Mouse (Mus musculus): ENCODE measurements at regions not wholly inside any gene's neighbourhood (a gene's known extent, or its start where the extent isn't known, plus 50 kb on each side); places are given as distances from the start of the nearest gene placed in this dataset.

- H3K9me3 ChIP-seq (ENCODE audit: control insufficient read depth, low read length), result no peaks in the 10 kb centered on the region
Observed at GRCm38 (mm10) chr19:23074602-23075570, 66.1 kb upstream of the Klf9 start.

DNA sequence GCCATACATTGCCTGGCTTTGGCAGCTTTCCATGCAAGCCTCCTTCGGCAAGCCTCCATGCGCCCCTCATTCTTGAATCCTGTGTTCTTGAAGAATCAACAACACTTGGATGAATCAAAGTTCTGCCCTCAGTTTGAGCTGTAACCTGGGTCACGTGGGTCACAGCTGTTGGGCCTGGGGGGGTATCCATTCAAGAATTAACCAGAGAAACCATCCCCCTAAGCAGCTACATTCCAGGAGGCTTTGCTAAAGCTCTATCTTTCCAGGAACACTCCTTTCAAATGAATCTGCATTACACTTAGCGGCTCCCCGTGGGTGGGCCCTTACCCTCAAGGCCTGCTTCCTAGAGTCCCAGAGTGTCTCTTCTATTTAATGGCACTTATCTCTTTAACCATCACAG, 65.2 kb upstream of the Klf9 start:
- H3K9me3 ChIP-seq (ENCODE audit: control insufficient read depth, low read length), result no peaks in the 10 kb centered on the region
- H3K4me1 ChIP-seq (replicated peaks; ENCODE audit: control insufficient read depth, insufficient read depth, low read length), result no peaks in the 10 kb centered on the region
- DNase-seq (ENCODE audit: low spot score) (no peak), ATAC-seq (replicated peaks; ENCODE audit: low FRiP score, low TSS enrichment, low read depth) (no peak)
- no peak overlapping the region for H3K4me3 ChIP-seq (ENCODE audit: low read depth, low read length)
- H3K27me3 ChIP-seq (replicated peaks; ENCODE audit: control insufficient read depth, insufficient read depth, low read length), result no peaks in the 10 kb centered on the region
- WGBS, result 51% methylated on average over 5 of the region's 5 CpGs
- no peak overlapping the region for H3K4me2 ChIP-seq (ENCODE audit: low read length)
- no peaks in the 10 kb centered on the region for H3K36me3 ChIP-seq (ENCODE audit: control insufficient read depth, insufficient read depth, low read length)
- no peak overlapping the region for H3K9ac ChIP-seq (ENCODE audit: low read length)
- H3K27ac ChIP-seq (ENCODE audit: low read depth), result no peak overlapping the region

More at GRCm38 (mm10) chr19:23074602-23075570, 66.1 kb upstream of the Klf9 start:
- DNase-seq (ENCODE audit: low spot score), result no peak
- no peak overlapping the region for H3K4me3 ChIP-seq (ENCODE audit: low read depth, low read length)
- no peak overlapping the region for H3K4me2 ChIP-seq (ENCODE audit: low read length)
- ATAC-seq (replicated peaks; ENCODE audit: low FRiP score, low TSS enrichment, low read depth), result no peak
- no peaks in the 10 kb centered on the region for H3K27me3 ChIP-seq (replicated peaks; ENCODE audit: control insufficient read depth, insufficient read depth, low read length)
- H3K9ac ChIP-seq (ENCODE audit: low read length), result no peak overlapping the region
- WGBS, result 84% methylated on average over 14 of the region's 14 CpGs
- no peaks in the 10 kb centered on the region for H3K36me3 ChIP-seq (ENCODE audit: control insufficient read depth, insufficient read depth, low read length)
- no peaks in the 10 kb centered on the region for H3K4me1 ChIP-seq (replicated peaks; ENCODE audit: control insufficient read depth, insufficient read depth, low read length)
- no peak overlapping the region for H3K27ac ChIP-seq (ENCODE audit: low read depth)

GRCm38 (mm10) chr19:23085173-23085660, 55.8 kb upstream of the Klf9 start:
- no peaks in the 10 kb centered on the region for H3K36me3 ChIP-seq (ENCODE audit: control insufficient read depth, insufficient read depth, low read length)
- no peak overlapping the region for H3K4me2 ChIP-seq (ENCODE audit: low read length)
- WGBS, result 50% methylated on average over 7 of the region's 7 CpGs
- H3K9ac ChIP-seq (ENCODE audit: low read length), result no peak overlapping the region
- H3K9me3 ChIP-seq (ENCODE audit: control insufficient read depth, low read length), result no peaks in the 10 kb centered on the region
- H3K4me3 ChIP-seq (ENCODE audit: low read depth, low read length), result no peak overlapping the region
- DNase-seq (ENCODE audit: low spot score) (no peak), ATAC-seq (replicated peaks; ENCODE audit: low FRiP score, low TSS enrichment, low read depth) (no peak)
- no peak overlapping the region for H3K27ac ChIP-seq (ENCODE audit: low read depth)
- H3K4me1 ChIP-seq (replicated peaks; ENCODE audit: control insufficient read depth, insufficient read depth, low read length), result no peaks in the 10 kb centered on the region
- H3K27me3 ChIP-seq (replicated peaks; ENCODE audit: control insufficient read depth, insufficient read depth, low read length), result no peaks in the 10 kb centered on the region

DNA sequence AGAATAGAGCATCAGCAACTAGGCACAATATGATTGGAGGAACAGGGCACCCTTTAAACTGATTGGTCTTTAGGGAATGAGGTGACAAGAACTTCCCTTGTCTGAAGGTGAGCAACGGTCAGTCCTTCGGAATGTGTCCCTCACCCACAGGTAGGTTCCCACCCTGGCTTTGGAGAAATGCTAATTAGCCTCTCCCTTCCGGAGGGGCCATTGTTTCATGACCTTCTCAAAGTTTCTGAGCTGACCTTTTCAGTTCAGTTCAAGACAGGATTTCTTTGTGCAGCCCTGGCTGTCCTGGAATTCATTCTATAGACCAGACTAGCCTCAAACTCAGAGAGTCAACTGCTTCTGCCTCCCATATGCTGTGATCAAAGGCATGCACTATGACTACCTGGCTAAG, 53.5 kb upstream of the Klf9 start:
- no peak for DNase-seq (ENCODE audit: low spot score)
- no peaks in the 10 kb centered on the region for H3K36me3 ChIP-seq (ENCODE audit: control insufficient read depth, insufficient read depth, low read length)
- no peak for ATAC-seq (replicated peaks; ENCODE audit: low FRiP score, low TSS enrichment, low read depth)
- no peak overlapping the region for H3K4me3 ChIP-seq (ENCODE audit: low read depth, low read length)
- no peaks in the 10 kb centered on the region for H3K4me1 ChIP-seq (replicated peaks; ENCODE audit: control insufficient read depth, insufficient read depth, low read length)
- no peak overlapping the region for H3K9ac ChIP-seq (ENCODE audit: low read length)
- H3K4me2 ChIP-seq (ENCODE audit: low read length), result no peak overlapping the region
- no peaks in the 10 kb centered on the region for H3K9me3 ChIP-seq (ENCODE audit: control insufficient read depth, low read length)
- H3K27ac ChIP-seq (ENCODE audit: low read depth), result no peak overlapping the region
- no peaks in the 10 kb centered on the region for H3K27me3 ChIP-seq (replicated peaks; ENCODE audit: control insufficient read depth, insufficient read depth, low read length)
- WGBS, result 85% methylated on average over 3 of the region's 3 CpGs

GRCm38 (mm10) chr19:23089081-23089480, 51.9 kb upstream of the Klf9 start:
- 100% methylated on average over 1 of the region's 1 CpGs for WGBS
- Histone ChIP-seq H3K4me3 (ENCODE audit: low read depth, low read length) (no peak overlapping the region), H3K4me1 (replicated peaks; ENCODE audit: control insufficient read depth, insufficient read depth, low read length) (no peaks in the 10 kb centered on the region), H3K9me3 (ENCODE audit: control insufficient read depth, low read length) (no peaks in the 10 kb centered on the region), H3K4me2 (ENCODE audit: low read length) (no peak overlapping the region), H3K9ac (ENCODE audit: low read length) (no peak overlapping the region), H3K27me3 (replicated peaks; ENCODE audit: control insufficient read depth, insufficient read depth, low read length) (no peaks in the 10 kb centered on the region), H3K36me3 (ENCODE audit: control insufficient read depth, insufficient read depth, low read length) (no peaks in the 10 kb centered on the region), H3K27ac (ENCODE audit: low read depth) (no peak overlapping the region)
- DNase-seq (ENCODE audit: low spot score) (no peak), ATAC-seq (replicated peaks; ENCODE audit: low FRiP score, low TSS enrichment, low read depth) (no peak)

- Histone ChIP-seq H3K27me3 (replicated peaks; ENCODE audit: control insufficient read depth, insufficient read depth, low read length) (no peaks in the 10 kb centered on the region), H3K27ac (ENCODE audit: low read depth) (no peak overlapping the region), H3K4me2 (ENCODE audit: low read length) (no peak overlapping the region), H3K4me1 (replicated peaks; ENCODE audit: control insufficient read depth, insufficient read depth, low read length) (no peaks in the 10 kb centered on the region), H3K9me3 (ENCODE audit: control insufficient read depth, low read length) (no peaks in the 10 kb centered on the region), H3K9ac (ENCODE audit: low read length) (no peak overlapping the region), H3K36me3 (ENCODE audit: control insufficient read depth, insufficient read depth, low read length) (no peaks in the 10 kb centered on the region), H3K4me3 (ENCODE audit: low read depth, low read length) (no peak overlapping the region)
- ATAC-seq (replicated peaks; ENCODE audit: low FRiP score, low TSS enrichment, low read depth) (no peak), DNase-seq (ENCODE audit: low spot score) (no peak)
- 91% methylated on average over 8 of the region's 8 CpGs for WGBS
Observed at GRCm38 (mm10) chr19:23089761-23090514, 51.1 kb upstream of the Klf9 start.

Data from intestine, embryonic 14.5 days (tissue).